Mouse (Mus musculus) kidney, adult 2 months (tissue): ENCODE results near the gene Limch1.

Source experiments
- CTCF ChIP-seq: fragments of 200-500 bp; conservative IDR thresholded peaks from 2 replicates; pipeline ENCODE4 v1.5.1; 2011; ENCODE audit warnings: low read depth, mild to moderate bottlenecking, control low read depth, low read length, moderate library complexity, mixed read lengths; ENCODE audit not compliant: insufficient read depth, insufficient read length
- POLR2A ChIP-seq: fragments of 200-500 bp; IDR thresholded peaks from one replicate; pipeline ENCODE4 v1.6.1; 2011; ENCODE audit warnings: low read depth, low read length, control low read depth

DNA sequence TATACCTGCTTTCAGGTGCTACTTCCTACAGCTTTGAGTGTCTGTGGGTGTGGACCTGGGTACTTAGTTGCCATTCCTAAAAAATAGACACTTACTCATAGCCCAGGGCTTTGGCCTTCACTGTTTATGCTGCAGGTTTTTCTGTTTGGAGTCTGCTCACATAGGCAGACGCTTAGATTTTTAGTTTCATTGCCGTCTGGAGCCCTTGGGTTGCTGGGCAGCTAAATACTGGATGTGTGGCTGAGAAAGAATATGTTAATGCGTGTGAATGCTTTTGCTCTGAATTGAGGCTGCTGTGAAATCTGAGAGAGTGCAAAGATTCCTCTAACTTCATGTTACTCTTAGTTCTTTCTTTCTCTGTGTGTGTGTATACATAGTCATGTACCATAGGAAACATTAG is 52.5 kb downstream of the Limch1 start:
- TF ChIP-seq POLR2A (no peak), CTCF (no peak)
